Mouse (Mus musculus) layer of hippocampus, adult 11-12 months (tissue): ENCODE results near the gene Gucy2d.

Experiments used
- DNase-seq: peaks from one replicate; pipeline ENCODE4 v3.0.0; 2022; ENCODE audit warnings: low spot score

Gucy2d gene

DNA sequence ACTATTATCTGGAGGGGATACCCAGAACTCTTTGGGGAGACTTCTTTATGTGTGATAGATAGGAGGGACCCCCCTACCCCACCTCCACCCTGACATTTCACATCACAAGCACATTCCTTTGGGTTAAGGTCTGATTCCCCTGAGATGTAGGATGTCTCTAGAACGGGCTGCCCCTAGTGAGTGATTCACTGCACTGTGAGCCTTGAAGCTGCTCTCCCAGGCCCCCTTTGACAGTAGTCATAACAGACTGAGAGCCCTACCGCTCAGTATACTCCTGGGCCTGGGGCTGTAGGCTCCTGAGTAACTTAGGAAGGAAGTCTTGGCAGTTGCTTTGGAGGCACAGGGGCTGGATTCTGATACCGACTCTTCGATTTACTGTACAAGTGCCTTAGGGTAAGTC lies 50.1 kb downstream of the Gucy2d start:
- no peak for DNase-seq

DNA sequence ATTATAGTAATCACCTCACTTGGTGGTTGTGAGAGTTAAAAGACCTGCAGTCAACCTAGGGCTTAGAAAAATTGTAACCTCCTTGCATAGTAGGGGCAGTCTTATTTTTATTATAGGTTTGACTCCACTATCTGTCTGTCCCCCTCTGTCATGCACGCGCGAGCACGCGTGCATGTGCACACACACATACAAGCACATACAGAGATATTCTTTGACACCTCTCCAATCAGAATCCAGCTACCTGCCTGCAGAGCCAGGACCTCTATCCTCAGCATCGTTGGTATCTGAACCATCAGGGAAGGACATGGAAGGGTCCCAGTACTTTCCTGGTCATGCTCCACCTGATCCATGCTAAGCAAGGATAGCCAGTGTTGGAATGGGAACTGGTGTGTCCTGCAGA lies 50.7 kb downstream of the Gucy2d start:
- no peak for DNase-seq

DNA sequence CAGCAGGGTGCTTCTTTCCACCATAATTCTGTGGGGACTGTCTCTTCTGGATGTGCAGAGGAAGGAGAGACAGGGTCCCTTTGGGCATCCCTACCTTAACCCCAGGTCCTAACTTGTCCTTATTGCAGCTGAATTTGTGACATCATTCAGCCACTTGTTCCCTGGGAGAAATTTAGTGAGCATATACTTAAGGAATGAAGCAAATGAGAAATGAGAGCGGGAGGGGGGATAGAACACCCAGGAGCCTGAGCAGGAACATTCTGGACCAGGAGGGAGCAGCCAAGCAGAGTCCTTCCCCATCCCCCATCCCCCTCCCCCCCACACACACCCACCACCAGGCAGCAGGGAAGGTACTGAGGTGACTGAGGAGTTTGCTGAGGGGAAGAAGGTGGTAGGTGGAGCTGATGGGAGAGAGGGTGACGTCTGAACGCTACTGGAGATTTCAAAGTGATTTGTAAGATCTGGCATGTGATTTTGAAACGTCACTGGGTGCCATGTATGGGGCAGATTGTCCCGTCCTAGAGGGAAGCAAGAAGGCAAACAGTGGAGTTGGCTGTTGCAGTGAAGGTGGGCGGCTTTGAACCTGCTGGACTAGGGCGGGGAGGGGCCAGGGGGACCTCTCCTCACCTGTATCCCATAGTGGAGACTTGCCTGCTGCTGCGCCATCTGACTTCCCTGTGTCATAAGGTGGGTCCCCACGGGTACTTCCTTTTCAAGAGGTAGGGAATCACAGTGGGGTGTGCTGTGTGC lies 51.4 kb downstream of the Gucy2d start:
- no peak for DNase-seq

DNA sequence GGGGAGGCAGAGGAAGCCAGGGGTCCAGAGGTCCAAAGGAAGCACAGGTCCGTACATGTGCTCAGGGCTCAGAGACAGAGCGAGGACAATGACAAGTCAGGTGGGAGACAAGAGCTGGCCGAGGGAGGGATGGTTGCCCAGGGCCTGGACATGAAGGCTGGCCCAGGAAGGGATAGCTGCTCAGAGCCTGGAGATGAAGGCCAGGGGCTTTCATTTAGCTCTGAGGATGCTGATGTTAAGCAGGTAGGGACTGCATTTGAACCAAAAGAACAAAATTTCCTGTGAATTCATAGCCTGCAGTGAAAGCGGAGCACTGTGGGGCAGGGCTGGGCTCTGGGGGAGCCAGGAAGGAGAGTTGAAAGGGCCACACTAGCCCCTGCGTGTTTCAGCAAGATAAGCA lies 52.1 kb downstream of the Gucy2d start:
- DNase-seq = no peak

DNA sequence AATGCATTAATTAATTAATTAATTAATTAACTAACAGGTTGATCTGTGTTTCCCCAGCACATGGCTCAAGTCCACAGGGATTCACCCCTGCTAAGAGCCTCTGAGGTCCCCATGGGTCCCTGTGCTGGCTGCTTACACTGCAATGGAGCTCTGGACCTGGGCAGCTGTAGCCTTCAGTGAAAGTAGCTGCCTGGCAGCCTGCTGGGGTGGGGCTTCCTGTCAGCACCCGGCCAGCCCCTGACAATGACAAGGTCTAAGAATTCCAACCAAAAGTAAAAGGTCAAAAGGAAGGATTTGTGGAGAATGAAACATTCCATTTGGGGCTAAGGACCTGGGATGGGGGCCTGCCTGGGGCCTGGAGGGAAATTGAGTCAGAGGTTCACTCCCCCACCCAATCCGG lies 53.1 kb downstream of the Gucy2d start:
- DNase-seq = no peak

DNA sequence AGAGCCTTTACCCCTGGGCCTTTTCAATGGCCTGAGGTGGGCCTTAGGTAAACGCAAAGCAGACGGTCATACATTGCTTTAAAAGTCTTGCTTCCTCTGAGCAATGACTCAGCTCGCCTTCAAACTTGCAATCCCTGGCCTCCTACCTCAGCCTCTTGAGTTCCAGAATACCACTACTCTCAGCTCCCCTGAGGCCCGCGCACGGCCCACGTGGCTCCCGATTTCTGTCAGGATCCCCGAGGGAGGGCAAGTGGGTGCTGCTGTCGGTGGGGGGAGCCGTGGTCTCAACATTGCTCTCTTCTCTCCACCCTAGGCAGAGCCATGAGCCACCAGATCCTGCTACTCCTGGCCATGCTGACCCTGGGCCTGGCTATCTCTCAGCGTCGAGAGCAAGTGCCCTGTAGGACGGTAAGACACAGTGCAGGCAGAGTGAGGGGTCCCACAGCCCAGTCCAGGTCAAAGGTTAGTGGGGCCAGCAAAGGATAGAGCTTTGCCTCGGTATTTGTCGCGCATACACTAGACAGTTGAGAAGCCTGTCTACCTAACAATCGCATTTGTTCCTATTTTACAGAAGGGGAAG lies 53.8 kb downstream of the Gucy2d start:
- no peak for DNase-seq

DNA sequence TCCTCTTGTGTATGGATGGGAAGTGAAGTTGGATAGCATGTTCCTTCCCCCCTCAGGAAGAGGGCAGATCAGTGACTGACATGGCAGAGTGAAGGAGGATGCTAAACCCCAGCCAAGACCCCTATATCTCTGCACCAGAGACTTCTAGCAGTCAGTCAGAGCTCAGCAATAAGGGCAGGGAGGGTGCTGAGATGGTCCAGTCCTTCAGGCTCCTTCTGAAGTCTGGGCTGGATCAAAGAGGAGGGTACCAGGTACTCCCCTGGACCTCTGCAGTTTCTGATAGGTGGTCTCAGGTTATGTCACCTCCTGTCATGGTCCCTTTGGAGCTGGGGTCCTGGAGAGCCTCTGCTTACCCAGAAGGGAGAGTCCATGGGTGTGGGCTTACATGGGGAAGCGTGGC lies 55.4 kb downstream of the Gucy2d start:
- no peak for DNase-seq

DNA sequence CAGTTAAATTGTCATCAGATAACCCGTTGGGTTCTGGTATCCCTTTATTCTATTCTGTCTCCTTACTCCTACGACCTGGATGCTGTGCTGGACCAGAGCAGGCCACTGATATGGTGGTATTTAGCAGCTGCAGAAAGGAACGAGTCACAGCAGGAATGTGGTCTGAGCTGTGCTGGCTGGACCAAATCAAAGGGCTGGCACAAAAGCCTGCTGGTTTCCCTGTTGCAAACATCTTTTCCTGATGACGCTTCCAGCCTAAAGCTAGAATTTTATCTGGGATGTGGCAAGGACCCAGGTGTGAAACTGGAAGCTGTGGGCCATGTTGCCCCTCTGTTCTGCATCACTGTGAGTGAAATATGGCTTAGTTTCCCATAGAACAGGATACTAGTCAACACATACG lies 57.2 kb downstream of the Gucy2d start:
- DNase-seq = no peak

DNA sequence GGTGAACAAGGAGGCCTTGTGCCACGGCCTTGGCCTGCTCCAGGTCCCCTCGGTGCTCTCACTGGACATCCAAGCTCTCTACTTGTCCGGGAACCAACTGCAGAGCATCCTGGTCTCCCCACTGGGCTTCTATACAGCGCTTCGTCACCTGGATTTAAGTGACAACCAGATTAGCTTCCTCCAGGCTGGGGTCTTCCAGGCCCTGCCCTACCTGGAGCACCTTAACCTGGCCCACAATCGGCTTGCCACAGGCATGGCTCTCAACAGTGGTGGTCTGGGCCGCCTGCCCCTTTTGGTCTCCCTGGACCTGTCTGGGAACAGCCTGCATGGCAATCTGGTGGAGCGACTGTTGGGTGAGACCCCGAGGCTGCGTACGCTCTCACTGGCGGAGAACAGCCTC lies 57.9 kb downstream of the Gucy2d start:
- DNase-seq = no peak

DNA sequence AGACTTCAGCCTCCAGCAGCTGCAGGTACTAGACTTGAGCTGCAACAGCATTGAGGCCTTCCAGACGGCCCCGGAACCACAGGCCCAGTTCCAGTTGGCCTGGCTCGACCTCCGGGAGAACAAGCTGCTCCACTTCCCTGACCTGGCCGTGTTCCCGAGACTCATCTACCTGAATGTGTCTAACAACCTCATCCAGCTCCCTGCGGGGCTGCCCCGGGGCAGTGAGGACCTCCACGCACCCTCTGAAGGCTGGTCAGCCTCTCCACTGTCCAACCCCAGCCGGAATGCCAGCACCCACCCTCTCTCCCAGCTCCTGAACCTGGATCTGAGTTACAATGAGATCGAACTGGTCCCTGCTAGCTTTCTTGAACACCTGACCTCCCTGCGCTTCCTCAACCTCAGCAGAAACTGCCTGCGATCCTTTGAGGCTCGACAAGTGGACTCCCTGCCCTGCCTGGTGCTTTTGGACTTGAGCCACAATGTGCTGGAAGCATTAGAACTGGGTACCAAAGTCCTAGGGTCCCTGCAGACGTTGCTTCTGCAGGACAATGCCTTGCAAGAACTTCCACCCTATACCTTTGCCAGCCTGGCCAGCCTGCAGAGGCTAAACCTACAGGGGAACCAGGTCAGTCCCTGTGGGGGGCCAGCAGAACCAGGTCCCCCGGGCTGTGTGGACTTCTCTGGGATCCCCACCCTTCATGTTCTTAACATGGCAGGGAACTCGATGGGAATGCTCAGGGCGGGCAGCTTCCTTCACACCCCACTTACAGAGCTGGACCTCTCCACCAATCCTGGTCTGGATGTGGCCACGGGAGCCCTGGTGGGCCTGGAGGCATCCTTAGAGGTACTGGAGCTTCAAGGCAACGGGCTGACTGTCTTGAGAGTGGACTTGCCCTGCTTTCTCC lies 58.7 kb downstream of the Gucy2d start:
- no peak for DNase-seq

DNA sequence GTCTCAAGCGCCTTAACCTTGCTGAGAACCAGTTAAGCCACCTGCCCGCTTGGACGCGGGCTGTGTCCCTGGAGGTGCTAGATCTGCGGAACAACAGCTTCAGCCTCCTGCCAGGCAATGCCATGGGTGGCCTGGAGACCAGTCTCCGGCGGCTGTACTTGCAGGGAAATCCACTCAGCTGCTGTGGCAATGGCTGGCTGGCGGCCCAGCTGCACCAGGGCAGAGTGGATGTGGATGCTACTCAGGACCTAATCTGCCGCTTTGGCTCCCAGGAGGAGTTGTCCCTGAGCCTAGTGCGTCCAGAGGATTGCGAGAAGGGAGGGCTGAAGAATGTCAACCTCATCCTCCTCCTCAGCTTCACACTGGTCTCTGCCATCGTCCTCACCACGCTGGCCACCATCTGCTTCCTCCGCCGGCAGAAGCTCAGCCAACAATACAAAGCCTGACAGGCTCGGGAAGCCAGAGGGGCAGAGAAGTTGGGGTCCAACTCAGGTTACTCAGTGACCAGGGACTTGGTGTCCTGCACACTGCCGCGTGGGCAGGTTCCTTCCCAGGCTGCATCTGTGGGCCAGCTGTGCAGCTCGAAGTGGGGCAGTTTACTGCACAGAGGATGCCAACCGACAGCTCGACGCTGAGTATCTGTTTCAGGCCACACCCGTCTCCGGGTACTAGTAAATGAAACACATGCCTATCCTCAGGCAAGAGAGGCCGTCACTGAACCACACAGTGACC lies 59.5 kb downstream of the Gucy2d start:
- no peak for DNase-seq

DNA sequence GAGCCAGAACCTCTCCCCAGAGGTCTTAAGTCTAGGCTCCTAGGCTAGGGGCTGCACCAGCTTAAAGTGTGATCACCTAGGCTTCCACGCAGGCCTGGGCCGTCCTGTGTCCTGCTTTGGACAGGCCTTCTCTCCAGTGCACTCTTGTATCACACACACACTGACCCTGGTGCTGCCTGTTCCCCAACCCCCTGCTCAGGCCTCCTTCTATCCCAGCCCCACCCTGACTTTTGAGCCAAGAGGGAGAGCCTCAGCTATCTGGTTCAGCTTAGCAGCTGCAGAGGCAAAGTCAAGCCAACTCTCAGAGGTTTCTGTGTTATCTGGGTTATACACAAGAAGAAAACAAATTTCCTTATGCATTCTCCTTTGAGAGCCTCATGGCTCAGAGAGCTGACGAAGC lies 60.3 kb downstream of the Gucy2d start:
- no peak for DNase-seq

DNA sequence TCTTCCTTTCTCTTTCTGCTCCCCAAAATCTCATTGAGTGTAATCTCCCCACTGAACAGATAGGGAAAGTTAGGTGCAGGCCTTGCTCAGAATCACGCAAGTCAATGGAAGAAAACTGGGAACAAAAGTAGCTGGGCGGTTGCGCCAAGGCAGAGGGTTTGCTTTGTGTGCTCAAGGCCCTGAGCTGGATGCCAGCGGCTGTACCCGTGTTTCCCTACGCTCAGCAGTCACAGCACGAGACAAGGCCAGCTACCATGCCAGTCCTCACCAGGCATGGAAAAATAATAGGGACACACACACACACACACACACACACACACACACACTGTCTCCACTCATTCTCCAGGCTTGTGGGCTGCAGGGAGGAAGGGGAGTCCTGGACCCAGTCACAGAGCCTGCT lies 60.9 kb downstream of the Gucy2d start:
- no peak for DNase-seq

DNA sequence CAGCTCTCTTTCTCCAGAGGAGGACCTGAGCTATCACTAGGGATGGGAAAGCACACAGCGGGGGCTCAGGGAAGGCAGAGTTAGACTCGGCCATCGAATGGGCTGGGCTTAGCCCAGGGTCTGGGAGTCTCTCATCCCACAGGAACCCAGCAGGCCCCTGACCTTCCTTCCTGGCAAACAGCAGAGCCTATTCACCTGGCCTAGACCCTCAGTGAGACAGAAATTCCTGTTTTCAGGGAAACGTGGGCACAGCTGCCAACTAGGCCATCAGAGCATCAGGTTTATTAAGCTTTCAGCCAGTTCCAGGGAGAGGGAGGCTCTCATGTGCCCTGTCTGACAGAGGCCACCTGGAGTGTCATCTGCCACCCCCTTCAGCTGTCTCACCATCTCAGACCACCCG lies 62.7 kb downstream of the Gucy2d start:
- no peak for DNase-seq

DNA sequence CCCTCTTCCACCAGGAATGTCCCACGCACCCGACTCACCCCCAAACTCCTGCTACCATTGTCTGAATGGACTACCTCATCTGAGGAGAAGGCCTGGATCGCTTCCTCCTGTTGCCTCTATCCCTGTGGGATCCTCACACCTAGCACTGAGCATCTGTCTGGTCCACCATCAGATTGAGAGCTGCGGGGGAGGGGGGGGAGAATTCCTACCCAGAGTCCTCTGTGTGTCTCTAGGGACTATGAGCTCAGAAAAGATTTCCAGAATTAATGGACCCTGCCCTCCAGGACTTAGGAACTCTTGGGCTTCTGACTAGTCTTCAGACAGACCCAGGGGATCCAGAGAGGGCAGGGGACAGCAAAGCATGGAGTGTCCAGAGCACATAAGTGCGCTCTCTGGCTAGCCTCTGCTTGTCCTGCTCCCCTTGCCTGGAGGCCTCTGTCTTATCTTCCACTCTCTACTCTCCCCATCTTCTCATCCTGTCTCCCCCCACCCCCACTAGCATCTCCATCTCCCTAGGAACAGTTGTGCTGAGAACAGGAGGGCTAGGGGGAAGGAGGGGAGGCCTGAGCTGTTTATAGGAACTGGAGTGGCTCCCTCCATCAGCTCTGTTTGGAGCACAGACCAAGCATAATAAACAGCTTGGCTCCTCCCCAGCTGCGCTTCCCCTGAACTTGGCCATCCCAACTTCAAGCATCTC lies 63.9 kb downstream of the Gucy2d start:
- no peak for DNase-seq

DNA sequence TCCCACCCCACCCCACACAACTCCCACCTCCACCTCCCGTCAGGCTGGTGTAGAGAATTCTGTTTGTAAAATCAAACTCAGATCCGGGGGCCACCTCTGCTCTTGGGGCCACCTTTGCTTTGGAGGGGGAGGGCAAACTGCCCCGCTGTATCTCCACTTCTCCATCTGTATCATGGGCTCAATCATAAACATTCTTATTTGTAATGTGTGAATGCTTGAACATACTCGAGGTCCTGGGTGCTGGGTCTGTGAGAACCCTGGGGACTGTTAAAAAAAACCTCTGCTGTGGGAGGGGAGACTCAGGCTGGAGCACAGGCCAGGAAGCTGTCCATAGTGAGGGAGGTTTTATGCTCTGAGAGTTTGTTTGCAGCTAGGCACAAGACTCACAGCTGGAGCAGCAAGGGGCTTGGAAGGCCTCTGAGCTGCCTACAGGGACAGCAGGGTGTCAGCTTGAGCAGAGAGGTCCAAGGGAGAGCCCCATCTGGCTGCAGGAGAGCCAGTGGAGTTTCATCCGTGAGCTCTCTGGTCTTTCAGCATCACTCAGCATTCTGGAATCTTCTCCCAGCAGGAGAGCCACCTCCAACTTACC lies 64.6 kb downstream of the Gucy2d start:
- DNase-seq = no peak

DNA sequence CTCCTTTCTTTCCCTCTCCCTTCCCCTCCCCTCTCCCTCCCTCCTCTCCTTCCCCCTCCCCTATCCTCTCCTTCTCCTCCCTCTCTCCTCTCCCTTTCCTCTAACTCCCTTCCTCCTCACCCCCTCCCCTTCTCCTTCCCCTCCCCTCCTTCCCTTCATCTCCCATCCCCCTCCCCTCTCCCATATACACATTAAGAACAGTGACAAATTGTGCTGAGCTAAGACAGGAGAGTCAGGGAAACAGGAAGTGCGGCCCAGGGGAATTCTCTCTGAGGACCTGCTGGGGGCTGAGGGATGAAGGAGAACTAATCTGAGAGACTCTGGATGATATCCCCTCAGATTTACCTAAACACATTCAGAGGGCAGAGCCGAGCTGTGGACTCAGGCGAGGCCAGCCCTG lies 65.4 kb downstream of the Gucy2d start:
- DNase-seq = no peak

DNA sequence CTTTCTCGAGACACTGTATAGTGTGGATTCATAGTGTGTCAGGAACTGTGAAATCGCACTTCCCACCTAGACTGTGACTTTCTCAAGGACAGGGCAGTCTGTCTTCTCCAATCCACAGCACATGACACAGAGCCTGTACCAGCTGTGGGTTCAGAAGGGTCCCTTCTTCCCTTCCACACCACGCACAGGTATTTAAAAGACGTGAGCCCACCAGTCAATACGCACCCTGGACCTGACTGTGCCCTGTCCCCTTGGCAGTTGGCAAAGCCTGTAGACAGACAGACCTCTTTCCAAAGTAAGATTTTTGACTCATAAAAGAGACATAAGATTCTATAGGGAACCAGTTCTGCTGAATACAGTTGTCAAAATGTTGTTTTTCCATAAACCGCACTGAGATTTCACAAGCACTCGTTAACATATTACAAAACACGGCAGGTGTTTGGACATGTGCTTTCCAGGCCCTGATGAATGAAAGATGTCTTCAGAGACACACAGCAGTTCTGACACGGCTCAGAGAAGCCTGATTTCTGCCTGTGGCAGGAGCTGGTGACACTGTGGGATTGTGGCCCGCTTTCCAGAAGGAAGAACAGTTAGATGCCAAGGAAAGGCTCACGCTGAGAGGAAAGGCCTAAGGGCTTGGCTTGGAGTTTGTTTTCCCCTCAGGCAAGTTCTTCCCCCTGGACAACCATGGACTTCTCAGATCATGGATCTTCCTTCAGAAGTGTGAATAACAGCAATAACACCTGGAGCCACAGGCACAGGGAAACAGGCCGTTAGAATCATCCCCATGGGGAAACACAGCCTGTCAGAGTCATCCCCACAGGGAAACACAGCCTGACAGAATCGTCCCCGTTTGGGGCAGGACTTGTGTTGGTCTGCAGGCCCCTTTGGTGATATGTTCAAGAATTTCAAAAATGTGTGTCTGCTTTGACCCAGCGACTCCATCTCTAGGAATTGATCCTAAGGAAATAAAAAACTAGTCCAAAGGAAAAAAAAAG lies 71.0 kb downstream of the Gucy2d start:
- no peak for DNase-seq

DNA sequence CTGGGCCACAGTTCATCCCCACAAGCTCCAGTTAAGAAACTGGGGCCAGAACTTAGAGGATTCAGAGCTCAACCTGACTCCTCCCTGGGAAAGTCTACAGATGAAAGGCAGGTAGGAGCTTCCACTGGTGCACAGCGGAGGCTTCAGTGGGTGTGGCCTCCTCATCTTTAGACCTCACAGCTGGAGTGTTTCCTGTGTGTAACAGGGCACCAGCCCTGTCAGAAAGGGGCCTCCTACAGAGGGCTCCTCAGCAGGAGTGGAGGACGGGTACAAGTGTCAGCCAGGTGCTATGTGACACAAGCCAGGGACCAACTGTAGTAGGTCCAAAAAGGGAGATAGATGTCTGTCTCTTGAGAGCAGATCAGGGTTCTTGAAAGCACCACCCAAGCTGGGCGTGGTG lies 73.0 kb downstream of the Gucy2d start:
- DNase-seq = no peak

DNA sequence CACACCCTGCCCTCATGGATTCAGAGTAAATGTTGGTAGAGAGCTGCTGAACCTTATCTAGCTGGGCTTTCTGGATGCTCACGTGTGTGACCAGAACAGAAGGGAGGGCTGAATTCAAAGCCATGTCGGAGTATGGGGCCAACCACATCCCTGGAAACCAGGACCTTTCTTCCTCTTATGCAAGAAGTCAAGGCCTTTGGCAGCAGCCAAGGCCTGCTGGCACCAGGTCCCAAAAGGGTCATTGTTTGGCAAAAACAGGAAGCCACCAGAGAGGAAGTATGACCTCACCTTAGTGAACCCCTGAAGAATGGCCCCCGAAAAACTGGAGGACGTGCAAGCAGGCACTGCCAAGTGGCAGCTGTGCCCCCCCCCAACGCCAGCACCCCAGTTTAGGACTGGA lies 82.4 kb downstream of the Gucy2d start:
- DNase-seq = no peak
